Mouse (Mus musculus) forebrain, embryonic 11.5 days (tissue): Measurements from ENCODE around the gene Nbr1. TPM values are rescaled to one million over a fixed set of nuclear protein-coding genes. Genes with fewer than 3 reads are reported as not detected.
"Not testable (repeated sequence)": the region's sequence is repeated elsewhere in the genome, so short reads cannot be mapped to it uniquely, and the experiment has no call there.

Experiments used
- ATAC-seq: fragments of 200-750 bp; cut with Nextera tagmentation; replicated peaks from 2 replicates; pipeline ENCODE4 v1.8.0; 2017; ENCODE audit warnings: moderate TSS enrichment; ENCODE audit not compliant: low FRiP score
- DNase-seq: peaks from one replicate; pipeline ENCODE4 v3.0.0-alpha.2; 2017; ENCODE audit warnings: low spot score
- H3K27ac ChIP-seq: fragments of 300-500 bp; sonication (generic); 2 replicates; pipeline ENCODE4 v1.5.1; 2014; ENCODE audit warnings: low read depth, low read length
- H3K27me3 ChIP-seq: fragments of 300-500 bp; sonication (generic); 2 replicates; pipeline ENCODE4 v1.6.1; 2014; ENCODE audit warnings: mild to moderate bottlenecking, low read length, mixed read lengths; ENCODE audit not compliant: control insufficient read depth, insufficient read depth
- H3K36me3 ChIP-seq: fragments of 300-500 bp; sonication (generic); 2 replicates; pipeline ENCODE4 v1.6.1; 2014; ENCODE audit warnings: mild to moderate bottlenecking, low read length, moderate library complexity, mixed read lengths; ENCODE audit not compliant: control insufficient read depth, insufficient read depth
- H3K4me1 ChIP-seq: fragments of 300-500 bp; sonication (generic); replicated peaks from 2 replicates; pipeline ENCODE4 v1.6.1; 2014; ENCODE audit warnings: low read length, mixed read lengths; ENCODE audit not compliant: control insufficient read depth, insufficient read depth
- H3K4me2 ChIP-seq: fragments of 300-500 bp; sonication (generic); 2 replicates; pipeline ENCODE4 v1.6.1; 2014; ENCODE audit warnings: low read depth, mild to moderate bottlenecking, low read length, moderate library complexity, mixed read lengths; ENCODE audit not compliant: severe bottlenecking
- H3K4me3 ChIP-seq: fragments of 300-500 bp; sonication (generic); 2 replicates; pipeline ENCODE4 v1.5.1; 2014; ENCODE audit warnings: low read depth, low read length
- H3K9ac ChIP-seq: fragments of 300-500 bp; sonication (generic); 2 replicates; pipeline ENCODE4 v1.6.1; 2014; ENCODE audit warnings: low read length
- H3K9me3 ChIP-seq: fragments of 300-500 bp; sonication (generic); 2 replicates; pipeline ENCODE4 v1.6.1; 2016; ENCODE audit warnings: low read length, mixed read lengths; ENCODE audit not compliant: control insufficient read depth
- WGBS: fragments of 180-500 bp; shearing (Covaris S2); extraction: QIAGEN DNeasy Blood & Tissue Kit; methylation state at CpG from one replicate; pipeline ENCODE4 v1.1.7; 2014; 5-methylcytosine and 5-hydroxymethylcytosine counted together
- polyA plus RNA-seq: library from polyadenylated mRNA; unstranded; fragments of >200 nt; fragmentation: Nextera tagmentation; extraction: Ambion mirVana; gene quantifications from 2 replicates; pipeline ENCODE4 v1.2.1, GENCODE M21; 2014

Nbr1 gene
- polyA plus RNA-seq, 1 experiment from 2014 or later, result 97.1 TPM

GRCm38 (mm10) chr11:101607134-101607533 lies 55.2 kb downstream of the Nbr1 start:
- not testable (repeated sequence) for H3K27me3 ChIP-seq, H3K27ac ChIP-seq, ATAC-seq, H3K9me3 ChIP-seq, H3K4me3 ChIP-seq, H3K9ac ChIP-seq, DNase-seq, H3K4me2 ChIP-seq, H3K36me3 ChIP-seq, H3K4me1 ChIP-seq
- WGBS, result 90% methylated on average over 4 of the region's 4 CpGs

- Histone ChIP-seq H3K9me3 (no peaks in the 10 kb centered on the region), H3K36me3 (no peaks in the 10 kb centered on the region), H3K4me2 (no peak overlapping the region), H3K9ac (no peak overlapping the region), H3K27ac (no peak overlapping the region), H3K4me3 (no peak overlapping the region), H3K4me1 (no peaks in the 10 kb centered on the region; the same call in none of the 2 replicates), H3K27me3 (no peaks in the 10 kb centered on the region)
- DNase-seq (no peak), ATAC-seq (no peak)
- 50% methylated on average over 11 of the region's 11 CpGs for WGBS
Measured at GRCm38 (mm10) chr11:101610445-101610844, 58.5 kb downstream of the Nbr1 start.

- ATAC-seq, result no peak
- no peaks in the 10 kb centered on the region for H3K27me3 ChIP-seq
- WGBS, result 82% methylated on average over 6 of the region's 6 CpGs
- no peak overlapping the region for H3K27ac ChIP-seq
- no peak for DNase-seq
- H3K9me3 ChIP-seq, result no peaks in the 10 kb centered on the region
- H3K36me3 ChIP-seq, result no peaks in the 10 kb centered on the region
- H3K4me3 ChIP-seq, result no peak overlapping the region
- peaks cover 14% of the 10 kb centered on the region for H3K4me1 ChIP-seq
- no peak overlapping the region for H3K9ac ChIP-seq
- no peak overlapping the region for H3K4me2 ChIP-seq
Measured at GRCm38 (mm10) chr11:101613596-101613995, 61.6 kb downstream of the Nbr1 start.

- H3K9me3 ChIP-seq, result no peaks in the 10 kb centered on the region
- no peak overlapping the region for H3K4me3 ChIP-seq
- no peaks in the 10 kb centered on the region for H3K27me3 ChIP-seq
- peaks cover 14% of the 10 kb centered on the region for H3K4me1 ChIP-seq
- 54% methylated on average over 4 of the region's 4 CpGs for WGBS
- ATAC-seq (no peak), DNase-seq (no peak)
- no peak overlapping the region for H3K27ac ChIP-seq
- H3K36me3 ChIP-seq, result no peaks in the 10 kb centered on the region
- no peak overlapping the region for H3K4me2 ChIP-seq
- H3K9ac ChIP-seq, result no peak overlapping the region
Measured at GRCm38 (mm10) chr11:101614116-101614515, 62.2 kb downstream of the Nbr1 start.

- H3K4me3 ChIP-seq, result no peak overlapping the region
- no peak overlapping the region for H3K9ac ChIP-seq
- H3K27me3 ChIP-seq, result no peaks in the 10 kb centered on the region
- no peak overlapping the region for H3K27ac ChIP-seq
- ATAC-seq, result no peak
- H3K36me3 ChIP-seq, result no peaks in the 10 kb centered on the region
- H3K4me2 ChIP-seq, result no peak overlapping the region
- 83% methylated on average over 6 of the region's 6 CpGs for WGBS
- no peaks in the 10 kb centered on the region for H3K9me3 ChIP-seq
- DNase-seq, result no peak
- H3K4me1 ChIP-seq, result peaks cover 14% of the 10 kb centered on the region
Measured at GRCm38 (mm10) chr11:101615380-101615779, 63.4 kb downstream of the Nbr1 start.

- no peak for DNase-seq
- H3K4me2 ChIP-seq, result no peak overlapping the region
- no peak overlapping the region for H3K27ac ChIP-seq
- H3K4me3 ChIP-seq, result no peak overlapping the region
- H3K9ac ChIP-seq, result no peak overlapping the region
- H3K9me3 ChIP-seq, result no peaks in the 10 kb centered on the region
- H3K27me3 ChIP-seq, result no peaks in the 10 kb centered on the region
- WGBS, result 91% methylated on average over 8 of the region's 8 CpGs
- H3K36me3 ChIP-seq, result no peaks in the 10 kb centered on the region
- H3K4me1 ChIP-seq, result peaks cover 14% of the 10 kb centered on the region
- ATAC-seq, result no peak
Measured at GRCm38 (mm10) chr11:101616104-101616503, 64.2 kb downstream of the Nbr1 start.

GRCm38 (mm10) chr11:101616948-101617767 lies 65.2 kb downstream of the Nbr1 start:
- no peaks in the 10 kb centered on the region for H3K36me3 ChIP-seq
- H3K27ac ChIP-seq, result peak overlapping the region; percentile 14; the same call in 1 of the 2 replicates
- peaks cover 14% of the 10 kb centered on the region for H3K4me1 ChIP-seq
- no peaks in the 10 kb centered on the region for H3K9me3 ChIP-seq
- H3K4me3 ChIP-seq, result no peak overlapping the region
- peak overlapping the region; percentile 40; the same call in 1 of the 2 replicates for H3K4me2 ChIP-seq
- H3K9ac ChIP-seq, result peak overlapping the region; percentile 17; the same call in 1 of the 2 replicates
- WGBS, result 18% methylated on average over 18 of the region's 18 CpGs
- peak; percentile 48; the same call in 1 of the 2 replicates for ATAC-seq
- H3K27me3 ChIP-seq, result no peaks in the 10 kb centered on the region
- DNase-seq, result peak; percentile 63

- WGBS, result 5% methylated on average over 8 of the region's 8 CpGs
- H3K27me3 ChIP-seq, result no peaks in the 10 kb centered on the region
- ATAC-seq (peak; percentile 83), DNase-seq (peak; percentile 85)
- peak overlapping the region; percentile 40; the same call in 1 of the 2 replicates for H3K4me2 ChIP-seq
- H3K9me3 ChIP-seq, result no peaks in the 10 kb centered on the region
- peaks cover 14% of the 10 kb centered on the region for H3K4me1 ChIP-seq
- peak overlapping the region; percentile 75 for H3K27ac ChIP-seq
- peak overlapping the region; percentile 4; the same call in 1 of the 2 replicates for H3K4me3 ChIP-seq
- no peaks in the 10 kb centered on the region for H3K36me3 ChIP-seq
- H3K9ac ChIP-seq, result peak overlapping the region; percentile 16; the same call in 1 of the 2 replicates
Measured at GRCm38 (mm10) chr11:101617849-101618248, 65.9 kb downstream of the Nbr1 start.
